In the genomic region with DNA sequence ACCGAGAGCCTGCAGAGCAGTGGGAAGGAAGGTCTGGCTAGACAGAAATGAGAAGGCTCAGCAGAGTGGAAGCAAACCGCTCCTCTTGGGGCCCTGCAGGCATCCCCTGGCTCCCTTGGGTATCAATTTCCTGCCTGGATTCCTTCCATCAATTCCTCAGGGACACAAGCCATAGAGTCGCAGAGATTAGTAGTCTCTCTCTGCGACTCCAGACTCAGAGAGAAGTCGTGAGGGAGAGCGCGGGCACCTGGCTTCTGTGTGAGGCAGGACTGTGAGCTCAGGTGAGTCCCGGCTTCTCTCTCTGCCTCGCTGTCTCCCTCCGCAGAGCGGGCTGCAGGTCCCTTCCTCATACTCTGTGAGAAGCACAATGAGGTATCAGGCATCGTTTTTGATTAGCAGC, we compare ENCODE assay signal across 9 mouse cellular contexts.
A peak's percentile ranks its signal among the peaks of the same experiment; 100 is the strongest.
DNase-seq lines count a peak whose midpoint lies in the region; ATAC-seq and TF ChIP-seq lines count a peak whose summit lies in the region.
"Had no signal": no experiment of that assay in that cellular context is flagged by ENCODE, and none has a peak within 500 bp of the region (broad histone marks: within the 10 kb centered on the region; RNA-seq: fewer than 3 reads in every experiment).

No protein-coding gene starts in this region.

- H3K4me1 ChIP-seq in hindbrain, embryonic 10.5 days (replicated peaks), result peaks cover 44% of the 10 kb centered on the region
- H3K4me1 ChIP-seq in hindbrain, embryonic 11.5 days (replicated peaks; ENCODE audit: control insufficient read depth, insufficient read depth, low read length), result peaks cover 4% of the 10 kb centered on the region; the same call in 1 of the 2 replicates
- H3K4me1 ChIP-seq in heart, postnatal 0 days (ENCODE audit: control insufficient read depth, insufficient read depth), result peaks cover 5% of the 10 kb centered on the region; the same call in 1 of the 2 replicates
- H3K4me1 ChIP-seq in limb, embryonic 10.5 days, result peaks cover 50% of the 10 kb centered on the region
- peaks cover 32% of the 10 kb centered on the region for H3K4me1 ChIP-seq in neural tube, embryonic 14.5 days (ENCODE audit: control insufficient read depth, insufficient read depth, low read length)

- H3K9me3 ChIP-seq in hindbrain, embryonic 10.5 days, result no peaks in the 10 kb centered on the region
- no peaks in the 10 kb centered on the region for H3K9me3 ChIP-seq in hindbrain, embryonic 11.5 days (ENCODE audit: control insufficient read depth, low read length)
- no peaks in the 10 kb centered on the region for H3K9me3 ChIP-seq in heart, postnatal 0 days (replicated peaks; ENCODE audit: control insufficient read depth, low read length)
- H3K9me3 ChIP-seq in limb, embryonic 10.5 days (replicated peaks), result no peaks in the 10 kb centered on the region
- no peaks in the 10 kb centered on the region for H3K9me3 ChIP-seq in neural tube, embryonic 14.5 days (ENCODE audit: control insufficient read depth, low read length)

- no peaks in the 10 kb centered on the region for H3K36me3 ChIP-seq in hindbrain, embryonic 10.5 days
- no peaks in the 10 kb centered on the region for H3K36me3 ChIP-seq in hindbrain, embryonic 11.5 days (ENCODE audit: control insufficient read depth, insufficient read depth, low read length)
- H3K36me3 ChIP-seq in heart, postnatal 0 days (replicated peaks; ENCODE audit: control insufficient read depth, insufficient read depth, low read length), result no peaks in the 10 kb centered on the region
- H3K36me3 ChIP-seq in limb, embryonic 10.5 days, result no peaks in the 10 kb centered on the region
- H3K36me3 ChIP-seq in neural tube, embryonic 14.5 days (ENCODE audit: control insufficient read depth, insufficient read depth, low read length), result no peaks in the 10 kb centered on the region

- peaks cover 11% of the 10 kb centered on the region for H3K27me3 ChIP-seq in hindbrain, embryonic 10.5 days (ENCODE audit: insufficient read depth, poor library complexity, severe bottlenecking)
- H3K27me3 ChIP-seq in hindbrain, embryonic 11.5 days (ENCODE audit: control insufficient read depth, insufficient read depth, low read length), result no peaks in the 10 kb centered on the region
- H3K27me3 ChIP-seq in heart, postnatal 0 days (ENCODE audit: control insufficient read depth, insufficient read depth, low read length), result 0 out of 2 replicates have a peak, but pooled peaks cover 3% of the 10 kb centered on the region
- H3K27me3 ChIP-seq in limb, embryonic 10.5 days (ENCODE audit: low read depth, poor library complexity, severe bottlenecking), result peaks cover 8% of the 10 kb centered on the region; the same call in 1 of the 2 replicates
- H3K27me3 ChIP-seq in neural tube, embryonic 14.5 days (ENCODE audit: control insufficient read depth, insufficient read depth, low read length), result no peaks in the 10 kb centered on the region

- DNase-seq in hindbrain, embryonic 10.5 days (ENCODE audit: low spot score), result no peak
- no peak for DNase-seq in hindbrain, embryonic 11.5 days (ENCODE audit: low spot score)
- DNase-seq in heart, postnatal 0 days (ENCODE audit: low spot score), result no peak
- DNase-seq in limb, embryonic 10.5 days (ENCODE audit: low spot score), result no peak
- DNase-seq in cerebellum, adult 11 months, result no peak
- no peak for DNase-seq in urinary bladder, postnatal 25 days (ENCODE audit: low spot score)
- DNase-seq: layer of hippocampus, postnatal 36 days had no signal

- no peak for TF ChIP-seq CTCF in heart, postnatal 0 days (IDR thresholded peaks at IDR 0.05; ENCODE audit: low read depth)

- 56% methylated on average over 12 of the region's 12 CpGs for WGBS in hindbrain, embryonic 10.5 days
- WGBS in hindbrain, embryonic 11.5 days, result 54% methylated on average over 12 of the region's 12 CpGs
- 25% methylated on average over 12 of the region's 12 CpGs for WGBS in heart, postnatal 0 days
- 44% methylated on average over 12 of the region's 12 CpGs for WGBS in limb, embryonic 10.5 days
- 38% methylated on average over 12 of the region's 12 CpGs for WGBS in neural tube, embryonic 14.5 days

- no peak for ATAC-seq in hindbrain, embryonic 11.5 days (ENCODE audit: low FRiP score)
- peak; percentile 28; the same call in 1 of the 2 replicates for ATAC-seq in heart, postnatal 0 days (ENCODE audit: insufficient read depth, low read depth)
- ATAC-seq in neural tube, embryonic 14.5 days (ENCODE audit: low read depth), result no peak
- ATAC-seq in megakaryocyte-erythroid progenitor cell, adult 5-6 weeks (replicated peaks; ENCODE audit: low FRiP score, low TSS enrichment, poor library complexity, severe bottlenecking), result no peak

- no peak overlapping the region for H3K4me2 ChIP-seq in hindbrain, embryonic 11.5 days (replicated peaks; ENCODE audit: low read depth, low read length)
- peak overlapping the region; percentile 43 for H3K4me2 ChIP-seq in heart, postnatal 0 days (ENCODE audit: low read depth, low read length)
- no peak overlapping the region for H3K4me2 ChIP-seq in neural tube, embryonic 14.5 days (ENCODE audit: low read depth, low read length)

- no peak for TF ChIP-seq EP300 in heart, postnatal 0 days (IDR thresholded peaks at IDR 0.05; ENCODE audit: low read depth)

- H3K9ac ChIP-seq in hindbrain, embryonic 11.5 days (ENCODE audit: low read depth, low read length), result no peak overlapping the region
- H3K9ac ChIP-seq in heart, postnatal 0 days (replicated peaks; ENCODE audit: low read depth, low read length), result no peak overlapping the region
- 0 out of 2 replicates have a peak overlapping the region, but pooled peaks have one; percentile 32 for H3K9ac ChIP-seq in neural tube, embryonic 14.5 days (replicated peaks; ENCODE audit: low read depth, low read length)

- H3K4me3 ChIP-seq in hindbrain, embryonic 10.5 days, result no peak overlapping the region
- H3K4me3 ChIP-seq in hindbrain, embryonic 11.5 days (ENCODE audit: low read depth, low read length), result no peak overlapping the region
- H3K4me3 ChIP-seq in heart, postnatal 0 days (ENCODE audit: low read depth, low read length), result peak overlapping the region; percentile 18; the same call in 1 of the 2 replicates
- H3K4me3 ChIP-seq in limb, embryonic 10.5 days, result no peak overlapping the region
- no peak overlapping the region for H3K4me3 ChIP-seq in neural tube, embryonic 14.5 days (ENCODE audit: low read depth, low read length)

- H3K27ac ChIP-seq in hindbrain, embryonic 10.5 days, result peak overlapping the region; percentile 46; the same call in 1 of the 2 replicates
- no peak overlapping the region for H3K27ac ChIP-seq in hindbrain, embryonic 11.5 days (ENCODE audit: low read depth, low read length)
- H3K27ac ChIP-seq in heart, postnatal 0 days (ENCODE audit: low read depth), result no peak overlapping the region
- peak overlapping the region; percentile 62; the same call in 1 of the 2 replicates for H3K27ac ChIP-seq in limb, embryonic 10.5 days
- 0 out of 2 replicates have a peak overlapping the region, but pooled peaks have one; percentile 10 for H3K27ac ChIP-seq in neural tube, embryonic 14.5 days (ENCODE audit: low read depth, low read length)

Comparison
In these comparisons a context has a peak if more than half of its experiments do, and no peak if none do; other contexts are left out.
1. H3K27ac ChIP-seq: peak in hindbrain, embryonic 10.5 days (single experiment), limb, embryonic 10.5 days (single experiment) and neural tube, embryonic 14.5 days (single experiment); none in hindbrain, embryonic 11.5 days (single experiment) and heart, postnatal 0 days (single experiment).